Mouse (Mus musculus) embryonic facial prominence, embryonic 13.5 days (tissue): ENCODE results near the gene Ly6g6d. TPM values are rescaled to one million over a fixed set of nuclear protein-coding genes. Genes with fewer than 3 reads are reported as not detected.

Experiments used
- ATAC-seq: fragments of 200-750 bp; cut with Nextera tagmentation; 2 replicates; pipeline ENCODE4 v1.8.0; 2017; ENCODE audit warnings: low read depth; ENCODE audit not compliant: insufficient number of reproducible peaks, insufficient read depth, low FRiP score, low TSS enrichment
- H3K27ac ChIP-seq: fragments of 300-500 bp; sonication (generic); 2 replicates; pipeline ENCODE4 v1.5.1; 2015; ENCODE audit warnings: moderate library complexity, mild to moderate bottlenecking, inconsistent platforms
- H3K27me3 ChIP-seq: fragments of 300-500 bp; sonication (generic); 2 replicates; pipeline ENCODE4 v1.6.1; 2015; ENCODE audit warnings: mild to moderate bottlenecking, inconsistent platforms
- H3K36me3 ChIP-seq: fragments of 300-500 bp; sonication (generic); 2 replicates; pipeline ENCODE4 v1.6.1; 2015; ENCODE audit warnings: mild to moderate bottlenecking, inconsistent platforms
- H3K4me1 ChIP-seq: fragments of 300-500 bp; sonication (generic); 2 replicates; pipeline ENCODE4 v1.6.1; 2015; ENCODE audit warnings: inconsistent platforms
- H3K4me2 ChIP-seq: fragments of 300-500 bp; sonication (generic); 2 replicates; pipeline ENCODE4 v1.6.1; 2015; ENCODE audit warnings: moderate library complexity, mild to moderate bottlenecking, inconsistent platforms
- H3K4me3 ChIP-seq: fragments of 300-500 bp; sonication (generic); 2 replicates; pipeline ENCODE4 v1.5.1; 2015; ENCODE audit warnings: mild to moderate bottlenecking, inconsistent platforms
- H3K9ac ChIP-seq: fragments of 300-500 bp; sonication (generic); 2 replicates; pipeline ENCODE4 v1.6.1; 2015; ENCODE audit warnings: mild to moderate bottlenecking, inconsistent platforms
- H3K9me3 ChIP-seq: fragments of 300-500 bp; sonication (generic); 2 replicates; pipeline ENCODE4 v1.6.1; 2016; ENCODE audit warnings: inconsistent platforms
- WGBS: fragments of 180-500 bp; shearing (Covaris S2); methylation state at CpG from one replicate; pipeline ENCODE4 v1.1.7; 2015; ENCODE audit warnings: mixed read lengths; 5-methylcytosine and 5-hydroxymethylcytosine counted together
- polyA plus RNA-seq: library from polyadenylated mRNA; unstranded; fragments of >200 nt; fragmentation: Nextera tagmentation; extraction: Ambion mirVana; gene quantifications from 2 replicates; pipeline ENCODE4 v1.2.1, GENCODE M21; 2015

Gene Ly6g6d
- polyA plus RNA-seq, 1 experiment from 2014 or later, result 0.77 TPM

DNA sequence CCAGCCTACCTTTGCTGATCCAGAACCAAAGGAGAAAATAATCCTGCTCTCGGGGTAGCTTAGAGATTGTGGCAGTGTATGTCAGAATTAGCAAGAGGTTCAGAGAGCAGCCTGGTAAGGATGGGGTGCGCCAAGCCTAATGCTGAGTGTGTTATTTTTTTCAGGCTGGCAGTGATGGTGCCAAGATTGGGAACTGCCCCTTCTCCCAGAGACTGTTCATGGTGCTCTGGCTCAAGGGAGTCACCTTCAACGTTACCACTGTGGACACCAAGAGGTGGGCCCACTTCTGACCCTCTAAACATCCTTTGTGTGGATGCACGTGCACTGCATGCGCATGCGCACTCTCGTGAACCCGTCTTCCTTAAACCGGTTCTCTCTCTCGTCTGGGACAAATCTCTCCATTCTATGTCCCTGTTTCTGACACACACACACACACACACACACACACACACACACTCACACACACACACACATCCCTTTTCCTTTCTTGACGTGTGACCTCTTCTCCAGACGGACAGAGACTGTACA, 25.5 kb downstream of the Ly6g6d start:
- ATAC-seq, result no peak
- Histone ChIP-seq H3K9ac (peak overlapping the region; percentile 89), H3K4me1 (peaks cover 41% of the 10 kb centered on the region), H3K4me3 (peak overlapping the region; percentile 67), H3K36me3 (peaks cover 48% of the 10 kb centered on the region), H3K9me3 (no peaks in the 10 kb centered on the region), H3K4me2 (peak overlapping the region; percentile 92), H3K27me3 (no peaks in the 10 kb centered on the region), H3K27ac (peak overlapping the region; percentile 99)
- WGBS, result 78% methylated on average over 12 of the region's 12 CpGs

GRCm38 (mm10) chr17:35051156-35052086, 26.4 kb downstream of the Ly6g6d start:
- ATAC-seq, result 0 out of 2 replicates have a peak, but pooled peaks have one; percentile 9
- 2% methylated on average over 21 of the region's 21 CpGs for WGBS
- Histone ChIP-seq H3K36me3 (peaks cover 41% of the 10 kb centered on the region), H3K9me3 (no peaks in the 10 kb centered on the region), H3K4me2 (peak overlapping the region; percentile 92), H3K4me3 (peak overlapping the region; percentile 67), H3K9ac (peak overlapping the region; percentile 89), H3K27me3 (no peaks in the 10 kb centered on the region), H3K27ac (peak overlapping the region; percentile 99), H3K4me1 (peaks cover 47% of the 10 kb centered on the region)

- peak overlapping the region; percentile 92 for H3K4me2 ChIP-seq
- WGBS, result 0% methylated on average over 27 of the region's 27 CpGs
- ATAC-seq, result no peak
Measured at GRCm38 (mm10) chr17:35050126-35050750, 27.6 kb downstream of the Ly6g6d start.

GRCm38 (mm10) chr17:35049561-35050016, 28.3 kb downstream of the Ly6g6d start, which contains the start of gene Clic1:
TSS of gene Clic1 (plus strand) at chr17:35049966.
- peak; percentile 32; the same call in 1 of the 2 replicates for ATAC-seq
- 3% methylated on average over 11 of the region's 11 CpGs for WGBS
- peak within 1 kb of the TSS; percentile 89 for H3K9ac ChIP-seq
- H3K36me3 ChIP-seq, result peaks cover 24% of the 10 kb centered on the region
- peak within 1 kb of the TSS; percentile 99 for H3K27ac ChIP-seq
- peaks cover 59% of the 10 kb centered on the region for H3K4me1 ChIP-seq
- H3K27me3 ChIP-seq, result no peaks in the 10 kb centered on the region
- peak within 1 kb of the TSS; percentile 67 for H3K4me3 ChIP-seq
- H3K9me3 ChIP-seq, result no peaks in the 10 kb centered on the region
- peak within 1 kb of the TSS; percentile 92 for H3K4me2 ChIP-seq

More at GRCm38 (mm10) chr17:35050126-35050750, 27.6 kb downstream of the Ly6g6d start:
- Histone ChIP-seq H3K9me3 (no peaks in the 10 kb centered on the region), H3K9ac (peak overlapping the region; percentile 89), H3K36me3 (peaks cover 29% of the 10 kb centered on the region), H3K27me3 (no peaks in the 10 kb centered on the region), H3K4me3 (peak overlapping the region; percentile 67), H3K4me1 (peaks cover 57% of the 10 kb centered on the region), H3K27ac (peak overlapping the region; percentile 99)

DNA sequence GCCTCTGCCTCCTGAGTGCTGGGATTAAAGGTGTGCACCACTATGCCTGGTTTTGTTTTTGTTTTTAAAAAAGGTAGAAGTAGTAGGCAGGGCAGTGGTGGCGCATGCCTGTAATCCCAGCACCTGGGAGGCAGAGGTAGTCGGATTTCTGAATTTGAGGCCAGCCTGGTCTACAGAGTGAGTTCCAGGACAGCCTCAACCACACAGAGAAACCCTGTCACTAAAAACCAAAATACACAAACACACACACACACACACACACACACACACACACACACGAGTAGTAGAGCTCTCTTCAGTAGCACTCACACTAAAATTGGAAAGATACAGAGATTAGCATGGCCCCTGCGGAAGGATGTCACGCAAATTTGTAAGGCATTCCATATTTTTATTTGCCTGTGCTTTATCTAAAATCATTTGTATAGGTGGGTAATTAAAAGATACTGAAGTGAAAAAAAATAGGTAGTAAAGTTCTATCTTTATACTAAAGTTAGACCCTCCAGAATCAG, 28.9 kb downstream of the Ly6g6d start:
- Histone ChIP-seq H3K27me3 (no peaks in the 10 kb centered on the region), H3K27ac (peak overlapping the region; percentile 99), H3K4me2 (peak overlapping the region; percentile 92), H3K9me3 (no peaks in the 10 kb centered on the region), H3K4me1 (peaks cover 59% of the 10 kb centered on the region), H3K4me3 (no peak overlapping the region), H3K36me3 (peaks cover 18% of the 10 kb centered on the region), H3K9ac (peak overlapping the region; percentile 89; the same call in 1 of the 2 replicates)
- 70% methylated on average over 5 of the region's 5 CpGs for WGBS
- ATAC-seq, result no peak

GRCm38 (mm10) chr17:35048149-35048931, 29.5 kb downstream of the Ly6g6d start:
- no peak overlapping the region for H3K9ac ChIP-seq
- no peak overlapping the region; the same call in 1 of the 2 replicates for H3K4me3 ChIP-seq
- WGBS, result 40% methylated on average over 11 of the region's 11 CpGs
- H3K27me3 ChIP-seq, result no peaks in the 10 kb centered on the region
- peaks cover 12% of the 10 kb centered on the region for H3K36me3 ChIP-seq
- H3K9me3 ChIP-seq, result no peaks in the 10 kb centered on the region
- no peak for ATAC-seq
- H3K4me2 ChIP-seq, result peak overlapping the region; percentile 22
- peaks cover 59% of the 10 kb centered on the region for H3K4me1 ChIP-seq
- peak overlapping the region; percentile 99 for H3K27ac ChIP-seq

- Histone ChIP-seq H3K36me3 (peaks cover 5% of the 10 kb centered on the region), H3K27me3 (no peaks in the 10 kb centered on the region), H3K4me2 (no peak overlapping the region), H3K9ac (no peak overlapping the region), H3K27ac (peak overlapping the region; percentile 99), H3K4me1 (peaks cover 56% of the 10 kb centered on the region), H3K4me3 (no peak overlapping the region), H3K9me3 (no peaks in the 10 kb centered on the region)
- 62% methylated on average over 1 of the region's 1 CpGs for WGBS
- no peak for ATAC-seq
Measured at GRCm38 (mm10) chr17:35047688-35048087, 30.2 kb downstream of the Ly6g6d start.

DNA sequence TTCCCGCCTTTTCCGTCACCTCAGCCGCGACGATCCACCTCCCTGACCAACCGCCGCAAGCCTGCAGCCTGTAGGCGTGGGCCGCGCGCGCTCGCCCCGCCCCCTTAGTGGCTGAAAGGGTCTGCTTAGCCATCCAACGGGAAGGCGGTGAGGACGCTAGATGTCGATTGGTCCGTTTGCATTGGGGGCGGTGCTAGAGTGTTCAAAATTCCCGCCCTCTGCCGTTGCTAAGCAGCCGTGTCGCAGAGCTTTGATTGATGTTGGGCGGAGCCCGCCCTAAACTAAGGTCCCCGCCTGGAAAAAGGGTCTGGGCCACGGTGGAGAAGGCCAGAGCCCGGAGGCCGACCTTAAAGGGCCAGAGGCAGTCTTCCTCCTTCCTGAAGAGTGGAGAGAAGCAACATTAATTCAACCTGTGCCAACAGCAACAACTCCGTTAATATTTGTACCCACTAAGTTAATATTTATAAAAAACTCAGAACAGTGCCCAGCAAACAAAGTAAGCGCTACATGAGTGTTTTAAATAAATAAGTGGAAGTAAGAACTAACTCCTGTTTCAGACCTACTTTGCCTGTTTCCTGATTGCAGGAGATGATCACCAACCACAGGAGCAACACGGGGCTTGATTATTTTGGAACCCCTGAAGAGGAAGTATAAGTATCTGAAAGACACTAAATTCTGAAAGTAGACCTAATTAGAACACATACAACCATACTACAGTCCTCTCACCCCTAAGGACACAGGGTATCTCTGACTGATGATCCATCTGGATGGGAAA, 31.0 kb downstream of the Ly6g6d start, which contains the start of gene Msh5:
Msh5 (minus strand) TSS at position 65 of the 775 bp plus-strand sequence.
- ATAC-seq, result peak; percentile 97
- Histone ChIP-seq H3K9ac (peak within 1 kb of the TSS; percentile 89), H3K27me3 (no peaks in the 10 kb centered on the region), H3K9me3 (no peaks in the 10 kb centered on the region), H3K4me1 (peaks cover 48% of the 10 kb centered on the region), H3K27ac (peak within 1 kb of the TSS; percentile 99), H3K36me3 (no peaks in the 10 kb centered on the region), H3K4me2 (peak within 1 kb of the TSS; percentile 95), H3K4me3 (peak within 1 kb of the TSS; percentile 55)
- WGBS, result 3% methylated on average over 33 of the region's 33 CpGs

DNA sequence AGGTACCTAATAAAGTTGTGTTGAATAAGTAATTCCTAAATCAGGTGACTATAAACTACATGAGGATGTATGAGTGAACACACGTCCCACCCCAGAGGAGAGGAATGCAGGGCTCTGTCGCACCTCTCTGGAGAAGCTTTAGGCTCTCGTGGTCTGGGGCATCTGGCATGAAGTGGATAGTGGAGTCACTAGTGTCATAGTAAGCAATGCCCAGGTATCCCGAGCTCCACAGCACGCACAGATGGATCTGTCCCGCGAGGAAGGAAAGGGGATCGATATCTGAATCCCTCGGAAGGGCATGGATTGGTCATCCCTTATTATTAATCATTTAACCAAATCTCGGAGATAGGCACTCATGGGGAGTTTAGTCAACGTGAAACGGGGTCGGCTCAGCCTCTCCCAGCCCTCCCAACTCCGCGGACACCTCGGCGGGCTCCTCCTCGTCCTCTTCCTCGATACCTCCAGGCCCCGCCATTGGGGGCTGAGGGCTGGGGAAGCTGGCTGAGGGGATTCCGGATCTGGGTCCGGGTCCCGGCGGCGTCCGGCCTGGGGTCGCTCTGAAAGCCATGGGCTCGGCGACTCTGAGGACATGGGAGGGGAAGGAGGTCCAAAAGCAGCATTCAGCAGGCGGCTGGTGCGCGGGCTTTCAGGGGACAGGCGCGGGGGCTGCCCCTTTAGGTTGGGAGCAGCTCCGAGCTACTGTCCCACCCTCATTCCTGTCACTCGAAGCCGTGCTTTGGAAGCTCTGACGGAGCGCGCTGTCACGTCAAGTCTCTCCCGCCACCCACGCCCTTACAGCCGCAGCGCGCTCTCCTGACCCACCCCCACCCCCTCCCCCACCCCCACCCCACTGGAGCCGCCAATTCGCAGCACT, 31.8 kb downstream of the Ly6g6d start:
- Histone ChIP-seq H3K9ac (peak overlapping the region; percentile 89), H3K27ac (peak overlapping the region; percentile 86), H3K4me2 (peak overlapping the region; percentile 95), H3K4me3 (peak overlapping the region; percentile 55), H3K9me3 (no peaks in the 10 kb centered on the region), H3K27me3 (no peaks in the 10 kb centered on the region), H3K4me1 (peaks cover 44% of the 10 kb centered on the region), H3K36me3 (no peaks in the 10 kb centered on the region)
- WGBS, result 6% methylated on average over 39 of the region's 48 CpGs
- ATAC-seq, result peak; percentile 69
